Mouse (Mus musculus) CH12.LX (cell line): Measurements from ENCODE around the gene D8Ertd738e. TPM values are rescaled to one million over a fixed set of nuclear protein-coding genes. Genes with fewer than 3 reads are reported as not detected.
A peak's percentile ranks its signal among the peaks of the same experiment; 100 is the strongest.

Source experiments
- DNase-seq: peaks from one replicate; pipeline ENCODE4 v3.0.0-alpha.2; 2013; ENCODE audit errors: extremely low read depth
- H3K27ac ChIP-seq: 2 replicates; pipeline ENCODE4 v1.5.1; 2012; ENCODE audit warnings: low read depth, mild to moderate bottlenecking, control low read depth, moderate library complexity; ENCODE audit not compliant: insufficient read depth
- H3K27me3 ChIP-seq: replicated peaks from 2 replicates; pipeline ENCODE3; 2012; ENCODE audit warnings: inconsistent platforms
- H3K36me3 ChIP-seq, 2 experiments: replicated peaks in 1 of 2; 2 replicates each; pipeline versions ENCODE3 to v1.6.1; 2012; ENCODE audit warnings: inconsistent platforms in 1 of 2, low read length in 1 of 2, mild to moderate bottlenecking in 1 of 2, mixed read lengths in 1 of 2, moderate library complexity in 1 of 2; ENCODE audit not compliant: control insufficient read depth in 1 of 2, insufficient read depth in 1 of 2
- H3K4me1 ChIP-seq, 2 experiments: 2 replicates each; pipeline ENCODE4 v1.6.1; 2012; ENCODE audit warnings: inconsistent platforms in 1 of 2, moderate library complexity in 1 of 2; ENCODE audit not compliant: insufficient read depth in 2 of 2, control insufficient read depth in 1 of 2
- H3K4me2 ChIP-seq: 2 replicates; pipeline ENCODE4 v1.6.1; 2012; ENCODE audit warnings: low read depth, mild to moderate bottlenecking, control low read depth; ENCODE audit not compliant: poor library complexity, insufficient read depth, severe bottlenecking
- H3K4me3 ChIP-seq, 3 experiments: fragments of 150-350 bp in 1 of 3; sonication (generic) in 1 of 3; replicated peaks in 1 of 3; 2 replicates each; pipeline versions ENCODE3 to v1.5.1; 2011 to 2012; ENCODE audit warnings: low read depth in 2 of 3, low read length in 2 of 3, mild to moderate bottlenecking in 2 of 3, moderate library complexity in 2 of 3, control low read depth in 1 of 3, improper control_type of control experiment in 1 of 3, inconsistent platforms in 1 of 3, mixed read lengths in 1 of 3; ENCODE audit not compliant: poor library complexity in 1 of 3
- H3K79me2 ChIP-seq: replicated peaks from 2 replicates; pipeline ENCODE4 v1.6.1; 2012; ENCODE audit warnings: mild to moderate bottlenecking, moderate library complexity; ENCODE audit not compliant: control insufficient read depth, poor library complexity, insufficient read depth, severe bottlenecking; ENCODE audit errors: extremely low read depth
- H3K9ac ChIP-seq: 2 replicates; pipeline ENCODE4 v1.6.1; 2012; ENCODE audit warnings: low read depth, mild to moderate bottlenecking, control low read depth, moderate library complexity; ENCODE audit not compliant: insufficient read depth
- H3K9me3 ChIP-seq: replicated peaks from 2 replicates; pipeline ENCODE3; 2012; ENCODE audit warnings: low read length, inconsistent platforms, mixed read lengths
- CHD2 ChIP-seq: IDR thresholded peaks from 2 replicates; pipeline ENCODE4 v1.6.1; 2011; ENCODE audit warnings: low read length, improper control_type of control experiment
- CTCF ChIP-seq, 2 experiments: IDR thresholded peaks in 1 of 2; conservative IDR thresholded peaks in 1 of 2; 2 replicates each; pipeline ENCODE4 v1.5.1; 2011 to 2012; ENCODE audit warnings: low read depth in 2 of 2, low read length in 2 of 2, improper control_type of control experiment in 1 of 2, inconsistent platforms in 1 of 2, mild to moderate bottlenecking in 1 of 2, moderate library complexity in 1 of 2
- E2F4 ChIP-seq: IDR thresholded peaks from 2 replicates; pipeline ENCODE4 v1.6.1; 2011; ENCODE audit warnings: low read depth, low read length, improper control_type of control experiment; ENCODE audit not compliant: insufficient replicate concordance
- ELF1 ChIP-seq: IDR thresholded peaks from 2 replicates; pipeline ENCODE4 v1.6.1; 2014; ENCODE audit warnings: low read depth, mild to moderate bottlenecking, inconsistent platforms, low read length, improper control_type of control experiment
- HCFC1 ChIP-seq: IDR thresholded peaks from 2 replicates; pipeline ENCODE4 v1.6.1; 2012; ENCODE audit warnings: low read depth, mild to moderate bottlenecking, inconsistent platforms, low read length, improper control_type of control experiment
- JUN ChIP-seq: IDR thresholded peaks from 2 replicates; pipeline ENCODE4 v1.6.1; 2011; ENCODE audit warnings: low read depth, mild to moderate bottlenecking, low read length, improper control_type of control experiment, moderate library complexity; ENCODE audit not compliant: insufficient read depth
- JUND ChIP-seq: conservative IDR thresholded peaks from 2 replicates; pipeline ENCODE4 v1.6.1; 2011; ENCODE audit warnings: low read depth, low read length, improper control_type of control experiment
- MAFK ChIP-seq: IDR thresholded peaks from 2 replicates; pipeline ENCODE4 v1.6.1; 2011; ENCODE audit warnings: low read length, improper control_type of control experiment; ENCODE audit not compliant: insufficient replicate concordance
- MAX ChIP-seq: IDR thresholded peaks from 2 replicates; pipeline ENCODE4 v1.6.1; 2011; ENCODE audit warnings: low read length, improper control_type of control experiment
- MAZ ChIP-seq: IDR thresholded peaks from 2 replicates; pipeline ENCODE4 v1.6.1; 2012; ENCODE audit warnings: low read depth, mild to moderate bottlenecking, inconsistent platforms, low read length, improper control_type of control experiment, moderate library complexity
- MEF2A ChIP-seq: IDR thresholded peaks from 2 replicates; pipeline ENCODE4 v1.6.1; 2014; ENCODE audit warnings: low read depth, mild to moderate bottlenecking, inconsistent platforms, low read length, improper control_type of control experiment, borderline replicate concordance
- NRF1 ChIP-seq: IDR thresholded peaks from 2 replicates; pipeline ENCODE4 v1.6.1; 2014; ENCODE audit warnings: low read depth, mild to moderate bottlenecking, inconsistent platforms, low read length, improper control_type of control experiment, moderate library complexity
- POLR2A ChIP-seq: IDR thresholded peaks from 2 replicates; pipeline ENCODE4 v1.6.1; 2011; ENCODE audit warnings: low read depth, mild to moderate bottlenecking, improper control_type of control experiment, low read length
- RCOR1 ChIP-seq: conservative IDR thresholded peaks from 2 replicates; pipeline ENCODE4 v1.6.1; 2012; ENCODE audit warnings: low read depth, mild to moderate bottlenecking, inconsistent platforms, low read length, improper control_type of control experiment
- SIN3A ChIP-seq: IDR thresholded peaks from 2 replicates; pipeline ENCODE4 v1.6.1; 2012; ENCODE audit warnings: low read length, improper control_type of control experiment, inconsistent platforms
- UBTF ChIP-seq: IDR thresholded peaks from 2 replicates; pipeline ENCODE4 v1.6.1; 2012; ENCODE audit warnings: low read depth, mild to moderate bottlenecking, inconsistent platforms, low read length, improper control_type of control experiment, moderate library complexity
- ZKSCAN1 ChIP-seq: IDR thresholded peaks from 2 replicates; pipeline ENCODE4 v1.6.1; 2012; ENCODE audit warnings: low read depth, inconsistent platforms, low read length, improper control_type of control experiment, borderline replicate concordance
- ZNF384 ChIP-seq: IDR thresholded peaks from 2 replicates; pipeline ENCODE4 v1.6.1; 2012; ENCODE audit warnings: low read depth, low read length, improper control_type of control experiment, inconsistent platforms
- dilution Hi-C: fragments of 300-500 bp; cut with MboI; formaldehyde crosslinking; loops from 2 replicates; pipeline ENCODE4 v1.14.3; 2020; ENCODE audit warnings: low sequenced_read_pairs; ENCODE audit not compliant: extremely low pct_unique_long_range_greater_than_20kb, extremely low pct_ligation_motif_present
- in situ Hi-C: fragments of 300-500 bp; cut with MboI; formaldehyde crosslinking; loops from 3 replicates; pipeline ENCODE4 v1.14.3; 2019; ENCODE audit warnings: low sequenced_read_pairs, low pct_ligation_motif_present, low pct_unique_long_range_greater_than_20kb, mixed read lengths
- polyA plus RNA-seq: library from polyadenylated mRNA; unstranded; fragments of >175 nt; gene quantifications from 2 replicates; pipeline ENCODE4 v1.2.1, GENCODE M21; 2012; ENCODE audit warnings: low read depth; ENCODE audit not compliant: insufficient read length
- total RNA-seq, 2 experiments: library from RNA; depleted of rRNA; stranded (reverse); fragments of 300-350 nt in 1 of 2; fragments of >200 nt in 1 of 2; gene quantifications; 2 replicates each; pipeline ENCODE4 v1.2.3; 2012 to 2014

Gene D8Ertd738e
- total and polyA plus RNA-seq, 3 experiments, result 213 to 225 (median 217) TPM

- TF ChIP-seq MAFK, result no peak
- no peak for TF ChIP-seq E2F4
- TF ChIP-seq SIN3A, result peak; percentile 92
- no peak for TF ChIP-seq CHD2
- TF ChIP-seq ZNF384, result peak; percentile 67
- TF ChIP-seq HCFC1, result peak; percentile 51
- TF ChIP-seq UBTF, result peak; percentile 60; the same call in 1 of the 2 replicates
- no peak for TF ChIP-seq JUN
- peak; percentile 95 for TF ChIP-seq MAX
- peak; percentile 85 for TF ChIP-seq POLR2A
- no peak for TF ChIP-seq MAZ
- TF ChIP-seq MEF2A, result no peak
- TF ChIP-seq NRF1, result peak; percentile 99
- TF ChIP-seq ZKSCAN1, result no peak
- TF ChIP-seq CTCF (conservative IDR thresholded peaks at IDR 0.05 in 1 of 2, IDR thresholded peaks at IDR 0.05 in 1 of 2; ENCODE audit: low read depth in 2 of 2, low read length in 2 of 2), result no peak
- 0 out of 2 replicates have a peak, but pooled peaks have one; percentile 2 for TF ChIP-seq ELF1
- TF ChIP-seq, all 38 proteins: peak for 19
Observed at GRCm38 (mm10) chr8:84256822-84257610, 7.5 kb upstream of the D8Ertd738e start, which contains the start of gene Mri1 (continued).

DNA sequence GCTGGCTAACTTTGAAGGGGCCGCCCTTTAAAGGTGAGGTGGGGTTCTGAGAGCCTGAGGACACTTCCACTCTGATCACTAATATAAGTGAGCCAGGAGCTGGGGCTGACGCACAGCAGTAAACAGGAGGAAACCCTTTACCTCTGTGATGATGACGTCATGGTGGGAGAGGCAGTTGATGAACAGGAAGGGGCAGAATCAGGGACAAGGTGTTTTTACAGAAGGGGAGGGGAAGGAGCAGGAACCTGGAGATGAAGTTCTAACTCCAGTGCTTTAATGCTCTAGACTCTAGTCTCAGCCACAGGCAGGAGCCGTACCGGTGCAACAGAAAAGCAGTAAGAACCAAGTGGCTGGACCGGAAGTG, 6.9 kb upstream of the D8Ertd738e start:
- Histone ChIP-seq H3K4me3 (peak overlapping the region; percentile 85 to 95 (median 91)), H3K9ac (peak overlapping the region; percentile 74), H3K4me1 (peaks cover 7 to 14% of the 10 kb centered on the region in 2 experiments), H3K36me3 (peaks cover 61 to 79% of the 10 kb centered on the region in 2 experiments), H3K4me2 (peak overlapping the region; percentile 46), H3K27ac (peak overlapping the region; percentile 77), H3K79me2 (peaks cover 7% of the 10 kb centered on the region; the same call in 1 of the 2 replicates), H3K9me3 (no peaks in the 10 kb centered on the region), H3K27me3 (no peaks in the 10 kb centered on the region)
- peak; percentile 75 for DNase-seq
- TF ChIP-seq JUND (peak; percentile 77), JUN (peak; percentile 68), HCFC1 (no peak), UBTF (0 out of 2 replicates have a peak, but pooled peaks have one; percentile 36), ELF1 (peak; percentile 58; the same call in 1 of the 2 replicates)
- in situ Hi-C loops, result no loop called here
- dilution Hi-C loops, result no loop called here

DNA sequence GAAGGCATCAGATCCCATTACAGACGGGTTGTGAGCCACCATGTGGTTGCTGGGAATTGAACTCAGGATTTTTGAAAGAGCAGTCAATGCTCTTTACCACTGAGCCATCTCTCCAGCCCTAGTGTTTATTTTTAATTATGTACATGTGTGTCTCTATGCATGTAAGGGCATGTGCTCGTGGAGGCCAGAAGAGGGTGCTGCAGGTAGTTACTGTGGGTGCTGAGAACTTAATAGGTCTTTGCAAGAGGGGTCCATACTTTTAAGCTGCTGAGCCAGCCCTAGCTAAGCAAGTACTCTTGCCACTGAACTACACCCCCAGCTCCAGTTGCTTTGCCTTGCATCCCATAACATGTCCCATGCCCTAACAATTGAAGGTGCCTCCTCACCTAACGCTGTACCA, 6.3 kb upstream of the D8Ertd738e start:
- dilution Hi-C loops (no loop called here), in situ Hi-C loops (no loop called here)
- Histone ChIP-seq H3K4me1 (peaks cover 7 to 14% of the 10 kb centered on the region in 2 experiments), H3K4me3 (peak overlapping the region; percentile 85 to 95 (median 91)), H3K9ac (no peak overlapping the region; the same call in 1 of the 2 replicates), H3K36me3 (peaks cover 60 to 79% of the 10 kb centered on the region in 2 experiments), H3K4me2 (peak overlapping the region; percentile 46; the same call in 1 of the 2 replicates), H3K27me3 (no peaks in the 10 kb centered on the region), H3K27ac (no peak overlapping the region), H3K79me2 (peaks cover 7% of the 10 kb centered on the region; the same call in 1 of the 2 replicates), H3K9me3 (no peaks in the 10 kb centered on the region)
- DNase-seq, result peak; percentile 34
- TF ChIP-seq RCOR1, result no peak
- TF ChIP-seq CTCF (conservative IDR thresholded peaks at IDR 0.05 in 1 of 2, IDR thresholded peaks at IDR 0.05 in 1 of 2; ENCODE audit: low read depth in 2 of 2, low read length in 2 of 2), result peak in 1 of 2 experiments; percentile 29; a peak in 1 of 4 replicates
